Mouse (Mus musculus): Measurements from ENCODE around the gene Plppr2. TPM values are rescaled to one million over a fixed set of nuclear protein-coding genes. Genes with fewer than 3 reads are reported as not detected.
A peak's percentile ranks its signal among the peaks of the same experiment; 100 is the strongest.

The Plppr2 gene
- polyA plus RNA-seq, 1 experiment from 2014 or later = 6.6 TPM

- no peak overlapping the region for H3K27ac ChIP-seq (replicated peaks; ENCODE audit: low read depth, low read length)
- H3K9me3 ChIP-seq (ENCODE audit: control insufficient read depth, low read length) = no peaks in the 10 kb centered on the region
- 74% methylated on average over 6 of the region's 6 CpGs for WGBS
- ATAC-seq (ENCODE audit: insufficient number of reproducible peaks, low FRiP score, low TSS enrichment, low read depth) (no peak), DNase-seq (ENCODE audit: low spot score) (no peak)
- 0 out of 2 replicates have a peak, but pooled peaks cover 8% of the 10 kb centered on the region for H3K4me1 ChIP-seq (ENCODE audit: control insufficient read depth, insufficient read depth, low read length)
- H3K4me3 ChIP-seq (ENCODE audit: low read depth, low read length) = 0 out of 2 replicates have a peak overlapping the region, but pooled peaks have one; percentile 50
- peaks cover 3% of the 10 kb centered on the region; the same call in 1 of the 2 replicates for H3K36me3 ChIP-seq (ENCODE audit: control insufficient read depth, insufficient read depth, low read length)
- H3K9ac ChIP-seq (ENCODE audit: low read length) = no peak overlapping the region; the same call in 1 of the 2 replicates
- H3K27me3 ChIP-seq (ENCODE audit: control insufficient read depth, insufficient read depth, low read length) = no peaks in the 10 kb centered on the region
- H3K4me2 ChIP-seq (ENCODE audit: low read depth, severe bottlenecking) = peak overlapping the region; percentile 58
Observed at GRCm38 (mm10) chr9:21926155-21926554, 10.7 kb upstream of the Plppr2 start.

GRCm38 (mm10) chr9:21926784-21927183, 10.0 kb upstream of the Plppr2 start:
- peak overlapping the region; percentile 50 for H3K4me3 ChIP-seq (ENCODE audit: low read depth, low read length)
- H3K9me3 ChIP-seq (ENCODE audit: control insufficient read depth, low read length) = no peaks in the 10 kb centered on the region
- peaks cover 3% of the 10 kb centered on the region; the same call in 1 of the 2 replicates for H3K36me3 ChIP-seq (ENCODE audit: control insufficient read depth, insufficient read depth, low read length)
- H3K9ac ChIP-seq (ENCODE audit: low read length) = peak overlapping the region; percentile 56
- 4% methylated on average over 6 of the region's 6 CpGs for WGBS
- no peak for DNase-seq (ENCODE audit: low spot score)
- H3K4me1 ChIP-seq (ENCODE audit: control insufficient read depth, insufficient read depth, low read length) = 0 out of 2 replicates have a peak, but pooled peaks cover 8% of the 10 kb centered on the region
- H3K27ac ChIP-seq (replicated peaks; ENCODE audit: low read depth, low read length) = 0 out of 2 replicates have a peak overlapping the region, but pooled peaks have one; percentile 12
- no peak for ATAC-seq (ENCODE audit: insufficient number of reproducible peaks, low FRiP score, low TSS enrichment, low read depth)
- H3K4me2 ChIP-seq (ENCODE audit: low read depth, severe bottlenecking) = peak overlapping the region; percentile 58
- no peaks in the 10 kb centered on the region for H3K27me3 ChIP-seq (ENCODE audit: control insufficient read depth, insufficient read depth, low read length)

GRCm38 (mm10) chr9:21927208-21927753, 9.6 kb upstream of the Plppr2 start, which contains the start of the genes Ccdc159 and Tmem205:
Ccdc159 (plus strand) TSS chr9:21927471.
Tmem205 (minus strand) TSS chr9:21927556.
- Histone ChIP-seq H3K4me1 (ENCODE audit: control insufficient read depth, insufficient read depth, low read length) (0 out of 2 replicates have a peak, but pooled peaks cover 8% of the 10 kb centered on the region), H3K9ac (ENCODE audit: low read length) (peak within 1 kb of the TSS; percentile 56), H3K27me3 (ENCODE audit: control insufficient read depth, insufficient read depth, low read length) (no peaks in the 10 kb centered on the region), H3K4me3 (ENCODE audit: low read depth, low read length) (peak within 1 kb of the TSS; percentile 50), H3K9me3 (ENCODE audit: control insufficient read depth, low read length) (no peaks in the 10 kb centered on the region), H3K36me3 (ENCODE audit: control insufficient read depth, insufficient read depth, low read length) (peaks cover 3% of the 10 kb centered on the region; the same call in 1 of the 2 replicates), H3K27ac (replicated peaks; ENCODE audit: low read depth, low read length) (0 out of 2 replicates have a peak within 1 kb of the TSS, but pooled peaks have one; percentile 12), H3K4me2 (ENCODE audit: low read depth, severe bottlenecking) (peak within 1 kb of the TSS; percentile 58)
- WGBS = under 1% methylated on average over 28 of the region's 28 CpGs
- ATAC-seq (ENCODE audit: insufficient number of reproducible peaks, low FRiP score, low TSS enrichment, low read depth) = peak; percentile 97
- DNase-seq (ENCODE audit: low spot score) = peak; percentile 93

DNA sequence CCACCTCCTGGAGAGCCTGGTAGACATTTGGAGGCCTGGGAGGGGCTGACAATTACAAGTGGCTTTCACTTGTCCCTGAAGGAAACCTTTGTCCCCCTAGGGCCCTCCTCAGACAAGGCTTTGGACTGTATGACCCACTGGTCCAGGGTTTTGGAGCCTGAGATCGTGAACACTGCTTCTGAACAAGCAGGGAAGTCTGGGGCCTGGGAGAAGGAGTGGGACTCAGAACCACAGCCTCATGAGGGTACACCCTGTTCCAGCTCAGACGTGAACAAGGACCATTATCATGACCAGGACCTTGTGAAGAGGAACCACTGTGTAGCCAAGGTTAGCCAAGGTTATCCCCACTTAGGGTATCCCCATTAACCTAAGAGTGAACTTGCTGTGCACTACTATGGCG, 7.6 kb upstream of the Plppr2 start:
- 78% methylated on average over 3 of the region's 3 CpGs for WGBS

GRCm38 (mm10) chr9:21932006-21932405, 4.8 kb upstream of the Plppr2 start:
- H3K4me1 ChIP-seq (ENCODE audit: control insufficient read depth, insufficient read depth, low read length) = no peaks in the 10 kb centered on the region
- H3K27ac ChIP-seq (replicated peaks; ENCODE audit: low read depth, low read length) = no peak overlapping the region
- no peaks in the 10 kb centered on the region for H3K36me3 ChIP-seq (ENCODE audit: control insufficient read depth, insufficient read depth, low read length)
- H3K4me3 ChIP-seq (ENCODE audit: low read depth, low read length) = no peak overlapping the region
- no peaks in the 10 kb centered on the region for H3K27me3 ChIP-seq (ENCODE audit: control insufficient read depth, insufficient read depth, low read length)
- no peak overlapping the region for H3K9ac ChIP-seq (ENCODE audit: low read length)
- DNase-seq (ENCODE audit: low spot score) (no peak), ATAC-seq (ENCODE audit: insufficient number of reproducible peaks, low FRiP score, low TSS enrichment, low read depth) (no peak)
- 69% methylated on average over 2 of the region's 2 CpGs for WGBS
- no peaks in the 10 kb centered on the region for H3K9me3 ChIP-seq (ENCODE audit: control insufficient read depth, low read length)
- H3K4me2 ChIP-seq (ENCODE audit: low read depth, severe bottlenecking) = no peak overlapping the region

More for the DNA sequence above, 7.6 kb upstream of the Plppr2 start:
- Histone ChIP-seq H3K4me3 (ENCODE audit: low read depth, low read length) (no peak overlapping the region), H3K36me3 (ENCODE audit: control insufficient read depth, insufficient read depth, low read length) (peaks cover 3% of the 10 kb centered on the region; the same call in 1 of the 2 replicates), H3K4me2 (ENCODE audit: low read depth, severe bottlenecking) (no peak overlapping the region), H3K9me3 (ENCODE audit: control insufficient read depth, low read length) (no peaks in the 10 kb centered on the region), H3K4me1 (ENCODE audit: control insufficient read depth, insufficient read depth, low read length) (0 out of 2 replicates have a peak, but pooled peaks cover 8% of the 10 kb centered on the region), H3K27me3 (ENCODE audit: control insufficient read depth, insufficient read depth, low read length) (no peaks in the 10 kb centered on the region), H3K9ac (ENCODE audit: low read length) (no peak overlapping the region), H3K27ac (replicated peaks; ENCODE audit: low read depth, low read length) (no peak overlapping the region)
- no peak for DNase-seq (ENCODE audit: low spot score)
- ATAC-seq (ENCODE audit: insufficient number of reproducible peaks, low FRiP score, low TSS enrichment, low read depth) = no peak

- DNase-seq (ENCODE audit: low spot score) (no peak), ATAC-seq (ENCODE audit: insufficient number of reproducible peaks, low FRiP score, low TSS enrichment, low read depth) (no peak)
- Histone ChIP-seq H3K4me2 (ENCODE audit: low read depth, severe bottlenecking) (no peak overlapping the region), H3K36me3 (ENCODE audit: control insufficient read depth, insufficient read depth, low read length) (no peaks in the 10 kb centered on the region), H3K9ac (ENCODE audit: low read length) (no peak overlapping the region), H3K4me3 (ENCODE audit: low read depth, low read length) (no peak overlapping the region), H3K27ac (replicated peaks; ENCODE audit: low read depth, low read length) (no peak overlapping the region), H3K9me3 (ENCODE audit: control insufficient read depth, low read length) (no peaks in the 10 kb centered on the region), H3K27me3 (ENCODE audit: control insufficient read depth, insufficient read depth, low read length) (no peaks in the 10 kb centered on the region), H3K4me1 (ENCODE audit: control insufficient read depth, insufficient read depth, low read length) (no peaks in the 10 kb centered on the region)
- WGBS = 57% methylated on average over 12 of the region's 12 CpGs
Observed at GRCm38 (mm10) chr9:21932445-21933137, 4.2 kb upstream of the Plppr2 start.

- Histone ChIP-seq H3K4me2 (ENCODE audit: low read depth, severe bottlenecking) (no peak overlapping the region), H3K36me3 (ENCODE audit: control insufficient read depth, insufficient read depth, low read length) (no peaks in the 10 kb centered on the region), H3K9ac (ENCODE audit: low read length) (no peak overlapping the region), H3K27ac (replicated peaks; ENCODE audit: low read depth, low read length) (no peak overlapping the region), H3K4me3 (ENCODE audit: low read depth, low read length) (no peak overlapping the region), H3K9me3 (ENCODE audit: control insufficient read depth, low read length) (no peaks in the 10 kb centered on the region), H3K27me3 (ENCODE audit: control insufficient read depth, insufficient read depth, low read length) (no peaks in the 10 kb centered on the region), H3K4me1 (ENCODE audit: control insufficient read depth, insufficient read depth, low read length) (no peaks in the 10 kb centered on the region)
- ATAC-seq (ENCODE audit: insufficient number of reproducible peaks, low FRiP score, low TSS enrichment, low read depth) = no peak
- no peak for DNase-seq (ENCODE audit: low spot score)
- 88% methylated on average over 12 of the region's 12 CpGs for WGBS
Observed at GRCm38 (mm10) chr9:21934021-21934420, 2.8 kb upstream of the Plppr2 start.

DNA sequence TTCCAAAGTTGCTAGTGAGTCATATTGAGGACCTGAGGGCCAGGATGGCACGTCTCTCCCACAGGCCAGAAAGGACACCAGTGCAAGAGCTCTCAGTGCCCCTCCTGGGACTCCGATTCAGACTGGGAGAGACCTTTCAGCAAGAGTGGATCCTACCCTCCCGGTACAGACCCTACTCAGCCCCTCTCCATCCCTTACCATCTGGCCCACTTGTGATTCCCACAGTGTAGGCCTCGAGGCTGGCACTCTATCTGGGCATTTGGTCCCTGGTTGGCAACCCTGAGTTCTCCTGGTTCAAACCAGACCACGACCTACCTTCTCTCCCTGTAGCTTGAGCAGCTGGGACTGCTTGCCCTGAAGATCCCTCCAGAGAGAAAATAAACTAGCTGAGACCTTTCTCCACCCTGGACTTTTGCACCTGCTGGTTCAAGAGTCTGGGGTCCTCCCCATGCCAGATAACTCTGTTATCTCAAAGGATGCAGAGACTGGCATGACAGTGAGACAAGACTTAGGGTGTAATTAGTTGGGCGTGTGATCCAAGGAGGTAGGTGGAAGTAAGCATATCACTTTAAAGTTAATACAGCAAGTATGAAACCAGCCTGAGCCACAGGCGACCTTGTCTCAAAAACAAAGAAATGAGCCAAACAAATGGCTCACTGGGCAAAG, 1.2 kb upstream of the Plppr2 start:
- DNase-seq (ENCODE audit: low spot score) (no peak), ATAC-seq (ENCODE audit: insufficient number of reproducible peaks, low FRiP score, low TSS enrichment, low read depth) (no peak)
- Histone ChIP-seq H3K27me3 (ENCODE audit: control insufficient read depth, insufficient read depth, low read length) (no peaks in the 10 kb centered on the region), H3K9me3 (ENCODE audit: control insufficient read depth, low read length) (no peaks in the 10 kb centered on the region), H3K36me3 (ENCODE audit: control insufficient read depth, insufficient read depth, low read length) (no peaks in the 10 kb centered on the region), H3K27ac (replicated peaks; ENCODE audit: low read depth, low read length) (no peak overlapping the region), H3K9ac (ENCODE audit: low read length) (no peak overlapping the region), H3K4me2 (ENCODE audit: low read depth, severe bottlenecking) (no peak overlapping the region), H3K4me3 (ENCODE audit: low read depth, low read length) (no peak overlapping the region), H3K4me1 (ENCODE audit: control insufficient read depth, insufficient read depth, low read length) (no peaks in the 10 kb centered on the region)
- 87% methylated on average over 7 of the region's 7 CpGs for WGBS
